Mouse (Mus musculus): ENCODE data around the gene Med25.
A peak's percentile ranks its signal among the peaks of the same experiment; 100 is the strongest.

Gene Med25

DNA sequence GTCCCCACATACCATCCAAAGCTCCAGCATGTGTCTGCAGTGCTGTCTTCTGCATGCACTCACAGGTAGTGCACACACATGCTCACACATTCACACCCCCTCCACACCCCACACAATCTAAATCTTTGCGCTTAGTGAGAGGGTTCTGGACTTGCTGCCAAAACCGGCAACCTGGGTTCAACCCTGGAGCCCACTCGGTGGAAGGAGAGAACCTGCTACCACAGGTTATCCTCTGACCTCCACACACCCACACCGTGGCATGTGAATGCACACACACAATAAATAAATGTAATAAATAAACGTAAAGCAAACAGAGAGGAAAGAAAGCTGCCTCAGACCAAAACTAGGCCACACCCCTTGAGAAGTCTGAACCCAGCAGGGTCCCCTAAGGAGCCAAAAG, 44.7 kb downstream of the Med25 start:
- DNase-seq (ENCODE audit: low read depth), result no peak

DNA sequence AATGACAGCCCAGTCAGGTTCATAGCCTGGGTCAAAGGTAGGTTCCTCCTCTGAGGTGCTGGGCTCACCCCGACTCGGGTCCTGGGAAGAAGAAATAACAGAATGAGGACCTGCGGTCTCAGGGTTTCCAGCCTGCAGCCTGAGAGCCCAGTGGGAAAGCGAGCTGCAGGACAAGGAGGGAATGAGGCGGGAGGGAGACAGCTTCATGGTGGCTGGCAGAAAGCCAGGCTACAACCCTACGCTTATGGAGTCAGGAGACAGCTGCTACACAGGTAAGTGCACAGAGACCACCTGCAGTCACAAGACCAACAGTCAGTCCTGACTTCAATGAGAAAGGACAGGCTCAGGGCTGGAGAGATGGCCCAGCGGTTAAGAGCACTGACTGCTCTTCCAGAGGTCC, 45.7 kb downstream of the Med25 start:
- DNase-seq (ENCODE audit: low read depth), result no peak

DNA sequence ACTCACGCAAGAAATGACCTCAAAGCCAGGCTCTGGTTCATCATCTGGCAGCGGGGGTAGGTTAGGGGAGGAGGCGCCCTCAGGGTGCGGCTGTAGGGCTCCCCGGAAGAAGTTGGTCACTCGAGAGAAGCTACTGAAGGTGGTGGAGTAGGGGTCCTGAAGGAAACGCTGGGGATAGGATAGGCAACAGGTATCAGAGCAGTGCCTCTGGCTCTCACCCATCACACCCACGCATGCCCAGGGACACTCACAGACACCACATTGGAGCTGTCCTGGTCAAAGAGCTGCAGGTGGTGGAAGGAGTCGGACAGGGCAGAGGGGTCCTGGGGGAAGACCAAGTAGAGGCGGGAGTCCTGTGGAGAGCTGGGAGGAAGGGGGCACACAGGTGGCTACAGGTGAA, 47.5 kb downstream of the Med25 start:
- no peak for DNase-seq (ENCODE audit: low read depth)

GRCm38 (mm10) chr7:44841825-44842463, 50.6 kb downstream of the Med25 start:
- no peak for DNase-seq (ENCODE audit: low read depth)

- DNase-seq (ENCODE audit: low read depth), result no peak
Measured at GRCm38 (mm10) chr7:44840426-44840825, 52.1 kb downstream of the Med25 start.

DNA sequence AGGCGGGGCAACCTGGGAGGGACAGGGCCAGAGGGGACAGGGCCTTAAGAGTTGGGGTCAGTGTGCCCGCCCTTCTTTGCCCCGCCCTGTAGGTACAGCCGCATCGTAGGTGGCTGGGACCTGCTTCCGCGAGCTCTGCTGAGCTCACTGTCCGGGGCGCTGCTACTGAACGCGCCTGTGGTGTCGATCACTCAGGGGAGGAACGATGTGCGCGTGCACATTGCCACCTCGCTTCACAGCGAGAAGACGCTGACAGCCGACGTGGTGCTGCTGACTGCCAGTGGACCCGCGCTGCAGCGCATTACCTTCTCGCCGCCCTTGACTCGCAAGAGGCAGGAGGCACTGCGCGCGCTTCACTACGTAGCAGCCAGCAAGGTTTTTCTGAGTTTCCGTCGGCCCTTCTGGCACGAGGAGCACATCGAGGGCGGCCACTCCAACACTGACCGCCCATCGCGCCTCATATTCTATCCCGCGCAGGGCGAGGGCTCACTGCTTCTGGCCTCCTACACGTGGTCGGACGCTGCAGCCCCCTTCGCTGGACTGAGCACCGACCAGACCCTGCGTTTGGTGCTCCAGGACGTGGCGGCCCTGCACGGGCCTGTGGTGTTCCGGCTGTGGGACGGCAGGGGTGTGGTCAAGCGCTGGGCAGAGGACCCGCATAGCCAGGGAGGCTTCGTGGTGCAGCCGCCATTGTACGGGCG, 52.9 kb downstream of the Med25 start:
- no peak for DNase-seq (ENCODE audit: low read depth)

DNA sequence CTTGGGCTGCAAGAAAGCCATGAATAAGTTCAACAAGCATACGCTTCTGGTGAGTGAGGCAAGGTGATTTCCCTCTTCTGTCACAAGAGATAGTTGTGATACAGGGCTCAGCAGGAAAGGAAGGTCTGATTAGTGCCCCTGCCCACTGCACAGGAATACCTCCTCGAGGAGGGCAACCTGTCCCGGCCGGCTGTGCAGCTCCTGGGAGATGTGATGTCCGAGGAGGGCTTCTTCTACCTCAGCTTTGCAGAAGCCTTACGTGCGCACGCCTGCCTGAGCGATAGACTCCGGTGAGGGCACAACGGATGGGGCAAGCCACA, 53.4 kb downstream of the Med25 start:
- DNase-seq (ENCODE audit: low read depth), result no peak

DNA sequence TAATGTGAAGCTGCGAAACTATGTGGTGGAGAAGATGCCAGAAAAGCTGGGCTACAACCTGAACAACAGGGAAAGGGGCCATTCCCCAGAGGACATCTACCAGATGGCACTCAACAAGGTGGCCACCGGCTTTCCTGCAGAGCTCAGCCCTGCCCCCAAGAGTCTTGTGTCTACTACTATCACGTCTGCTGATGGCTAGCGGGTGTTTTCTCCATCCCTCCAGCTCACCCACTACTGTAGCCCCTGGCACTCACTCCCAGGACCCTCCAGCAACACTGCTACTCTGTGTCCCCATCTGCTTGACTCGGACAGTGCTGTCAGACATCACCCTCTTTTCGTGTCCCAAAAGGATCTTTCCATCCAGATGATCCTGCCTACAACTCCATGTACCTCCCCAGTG, 54.4 kb downstream of the Med25 start:
- DNase-seq (ENCODE audit: low read depth), result no peak

- no peak for DNase-seq (ENCODE audit: low read depth)
Measured at GRCm38 (mm10) chr7:44836423-44837053, 56.0 kb downstream of the Med25 start.

GRCm38 (mm10) chr7:44836016-44836404, 56.5 kb downstream of the Med25 start:
- DNase-seq (ENCODE audit: low read depth), result no peak

- no peak for DNase-seq (ENCODE audit: low read depth)
Measured at GRCm38 (mm10) chr7:44835373-44836015, 57.0 kb downstream of the Med25 start.

DNA sequence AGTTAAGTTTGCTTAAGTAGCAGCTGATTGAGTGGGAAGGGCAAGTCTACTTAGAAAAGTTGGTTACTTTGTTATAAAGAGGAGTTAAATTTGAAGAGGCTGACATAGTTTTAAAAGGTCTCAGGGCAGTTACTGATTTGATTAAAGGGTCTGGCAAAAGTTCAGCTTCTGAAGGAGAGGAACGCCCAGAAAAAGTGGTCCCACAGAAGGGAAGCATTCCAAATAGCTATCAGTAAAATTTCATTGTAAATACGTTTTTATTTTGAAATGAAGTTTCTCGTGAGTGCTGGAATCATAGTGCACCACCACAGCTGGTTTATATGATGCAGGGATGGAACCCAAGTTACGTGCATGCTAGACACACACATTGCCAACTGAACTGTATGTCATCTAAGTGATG, 59.7 kb downstream of the Med25 start:
- DNase-seq (ENCODE audit: low read depth), result peak; percentile 31

GRCm38 (mm10) chr7:44828706-44829105, 63.8 kb downstream of the Med25 start:
- DNase-seq (ENCODE audit: low read depth), result no peak

DNA sequence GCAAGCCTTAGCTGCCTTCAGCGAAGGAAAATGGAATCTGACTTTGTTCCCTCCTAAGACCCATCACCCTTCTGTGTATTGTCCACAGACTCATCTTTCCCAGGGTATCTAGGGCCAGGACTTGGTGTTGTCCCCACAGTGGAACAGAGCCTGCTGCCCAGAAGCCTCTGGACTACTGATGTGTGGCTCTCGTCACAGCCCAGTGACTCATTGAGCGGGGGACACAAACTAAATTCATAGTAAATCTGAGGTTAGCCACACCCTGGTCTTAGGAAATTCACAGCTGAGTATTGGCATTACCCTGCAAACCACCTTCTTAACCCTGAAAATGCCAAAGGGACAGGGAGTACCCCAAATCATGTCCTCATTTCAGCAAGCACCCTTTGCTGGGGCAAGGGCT, 65.7 kb downstream of the Med25 start:
- DNase-seq (ENCODE audit: low read depth), result no peak

Measured in NIH3T3 (cell line).